Mouse (Mus musculus) adrenal gland, postnatal 14 days (tissue): ENCODE measurements around the gene Zc3h7b. TPM values are rescaled to one million over a fixed set of nuclear protein-coding genes. Genes with fewer than 3 reads are reported as not detected.
"Not testable (repeated sequence)": the region's sequence is repeated elsewhere in the genome, so short reads cannot be mapped to it uniquely, and the experiment has no call there.

Experiments used
- DNase-seq: peaks from one replicate; pipeline ENCODE4 v3.0.0; 2021; ENCODE audit warnings: mixed read lengths
- total RNA-seq: library from RNA; stranded (reverse); gene quantifications from 2 replicates; pipeline ENCODE4 v1.2.3, GENCODE M21; 2021

Gene Zc3h7b
- total RNA-seq, 1 experiment from 2014 or later, result 73.8 TPM

DNA sequence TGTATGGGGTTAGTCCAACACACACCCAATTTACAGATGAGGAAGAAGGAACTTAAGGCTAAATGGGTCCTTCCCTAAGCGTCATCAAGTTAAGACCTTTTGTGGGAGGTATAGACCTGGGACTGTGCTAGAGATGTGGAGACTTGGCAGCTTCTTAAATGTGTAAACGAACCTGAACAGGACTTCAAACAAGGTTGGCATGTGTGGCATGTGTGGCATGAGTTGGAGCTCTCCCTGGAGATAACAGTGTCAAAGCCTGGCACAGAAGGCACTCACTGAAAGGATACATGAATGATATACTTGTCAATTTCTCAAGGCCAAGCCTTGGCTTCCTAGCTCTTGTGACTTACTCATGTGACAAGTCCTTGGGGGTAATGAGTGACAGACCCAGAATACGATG, 5.6 kb upstream of the Zc3h7b start:
- peak; percentile 16 for DNase-seq

DNA sequence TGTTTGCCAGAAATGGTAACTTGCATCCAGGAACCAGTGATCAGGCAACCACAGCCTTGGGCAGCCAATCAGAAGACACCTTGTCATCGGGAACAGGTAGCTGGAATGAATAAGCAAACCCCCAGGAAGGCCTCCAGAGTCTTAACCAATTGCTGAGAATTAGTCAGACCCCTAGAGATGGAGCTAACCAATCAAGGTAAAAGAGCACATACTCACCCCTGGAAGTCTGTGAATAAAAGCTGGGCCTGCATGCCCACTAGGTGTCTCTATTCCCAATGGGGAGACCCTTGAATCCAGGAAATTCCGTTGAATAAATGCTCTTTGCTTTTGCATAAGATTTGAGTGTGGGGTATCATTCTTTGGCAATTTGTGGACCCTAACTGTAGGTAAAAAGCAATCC, 4.9 kb upstream of the Zc3h7b start:
- DNase-seq, result peak; percentile 31

DNA sequence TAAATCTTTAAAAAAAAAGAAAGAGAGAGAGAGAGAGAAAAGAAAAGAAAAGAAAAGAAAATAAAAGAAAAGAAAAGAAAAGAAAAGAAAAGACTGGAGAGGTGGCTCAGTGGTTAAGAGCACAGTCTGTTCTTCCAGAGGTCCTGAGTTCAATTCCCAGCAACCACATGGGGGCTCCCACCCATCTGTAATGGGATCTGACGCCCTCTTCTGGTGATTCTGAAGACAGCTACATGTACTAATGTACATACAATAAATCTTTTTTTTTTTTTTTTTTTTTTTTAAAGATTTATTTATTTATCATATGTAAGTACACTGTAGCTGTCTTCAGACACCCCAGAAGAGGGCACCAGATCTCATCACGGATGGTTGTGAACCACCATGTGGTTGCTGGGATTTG, 2.5 kb upstream of the Zc3h7b start:
- not testable (repeated sequence) for DNase-seq

DNA sequence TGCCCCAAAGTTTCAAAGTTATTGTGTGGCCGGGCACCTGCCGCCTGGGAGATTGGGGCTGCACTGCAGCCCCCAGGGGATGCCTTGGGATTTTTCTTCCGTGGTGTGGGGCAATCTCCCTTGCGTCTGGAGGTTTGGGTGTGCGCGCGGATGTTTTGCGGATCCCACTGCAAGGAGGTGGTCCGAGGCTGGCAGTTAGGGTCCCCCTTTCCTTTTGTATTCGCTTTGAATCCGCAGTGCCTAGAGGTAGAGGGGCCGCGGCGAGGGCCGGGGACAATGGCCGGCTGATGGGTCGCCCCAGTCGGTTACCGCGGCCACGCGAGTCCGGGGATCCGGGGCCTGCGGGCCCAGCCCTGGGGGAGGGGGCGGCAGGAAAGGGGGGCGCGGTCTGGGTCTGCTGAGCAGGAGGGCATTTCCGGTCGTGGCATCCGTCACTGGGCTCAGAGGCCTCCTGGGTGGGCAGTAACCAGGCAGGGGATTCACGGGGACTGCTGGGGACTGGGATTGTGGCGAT, 801 bp downstream of the Zc3h7b start:
- DNase-seq, result peak; percentile 89

DNA sequence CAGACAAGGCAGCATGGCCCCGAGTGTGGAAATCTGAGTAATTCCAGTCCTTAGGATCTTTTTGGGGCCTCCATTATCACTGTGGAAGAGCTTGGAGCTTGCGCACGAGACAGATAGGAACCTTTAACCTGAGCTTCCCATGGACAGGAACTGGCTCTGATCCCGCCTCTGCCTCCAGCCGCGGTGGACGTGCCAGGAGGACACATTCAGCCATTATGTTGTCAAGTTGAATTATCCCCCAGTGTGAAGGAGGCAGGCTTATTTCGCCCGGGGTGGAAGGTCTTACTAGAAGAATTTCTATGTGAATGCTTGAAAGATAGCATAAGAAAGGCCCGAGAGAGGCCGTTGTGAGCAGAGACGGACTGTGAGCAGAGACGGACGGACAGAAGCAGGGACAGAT, 4.9 kb downstream of the Zc3h7b start:
- peak; percentile 65 for DNase-seq

DNA sequence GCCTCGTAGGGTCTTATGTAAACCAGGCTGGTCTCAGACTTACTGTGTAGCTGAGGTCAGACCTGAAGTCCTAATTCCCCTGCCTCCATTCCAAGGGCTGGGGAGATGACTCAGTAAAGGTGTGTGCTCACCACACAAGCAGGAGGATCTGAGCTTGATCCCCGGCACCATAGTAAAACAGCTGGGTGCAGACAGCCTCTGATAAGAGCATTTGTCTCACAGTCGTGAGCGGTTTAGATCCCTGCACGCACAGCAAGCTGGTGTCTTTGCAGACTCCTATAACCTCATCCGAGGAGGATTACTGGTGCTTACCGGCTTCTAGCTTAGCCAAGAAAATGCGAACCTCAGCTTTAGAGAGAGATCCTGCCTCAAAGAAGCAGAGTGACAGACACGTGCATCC, 8.8 kb downstream of the Zc3h7b start:
- no peak for DNase-seq

DNA sequence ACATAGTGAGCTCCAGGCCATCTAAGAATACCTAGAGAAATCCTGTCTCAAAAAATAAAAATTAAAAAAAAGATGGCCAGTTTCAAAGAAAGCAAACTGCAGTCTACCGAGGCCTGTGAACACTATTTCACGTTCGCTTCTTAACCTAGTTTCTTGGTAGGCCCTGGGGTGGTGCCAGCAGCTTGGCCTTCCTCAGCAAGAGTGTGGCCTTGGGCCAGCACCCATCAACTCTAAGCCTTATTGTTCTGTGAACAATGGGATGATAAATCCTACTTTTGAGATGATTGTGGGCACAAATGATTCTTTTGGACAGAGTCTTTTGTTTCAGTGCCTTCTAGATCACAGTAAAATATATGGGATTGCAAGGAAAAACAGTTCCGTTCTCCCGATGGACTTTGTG, 13.8 kb downstream of the Zc3h7b start:
- peak; percentile 70 for DNase-seq

DNA sequence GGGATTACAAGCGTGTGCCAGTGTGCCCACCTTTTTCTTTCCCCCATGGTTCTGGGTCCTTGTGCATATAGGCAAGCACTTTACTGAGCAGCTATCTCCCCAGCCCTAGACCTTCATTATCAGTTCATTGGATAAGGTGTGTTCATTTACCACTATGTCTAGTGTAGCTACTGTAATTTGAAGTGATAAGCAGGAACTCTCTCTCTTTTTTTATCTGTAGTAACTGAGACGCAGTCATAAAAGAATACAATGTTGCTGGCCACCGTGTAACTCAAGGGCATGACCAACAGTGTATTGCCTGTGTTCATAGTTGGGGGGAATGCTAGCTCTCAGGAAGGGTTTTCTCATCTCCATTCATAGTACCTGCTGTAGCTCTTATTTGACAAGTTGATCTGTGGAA, 14.7 kb downstream of the Zc3h7b start:
- DNase-seq, result no peak

DNA sequence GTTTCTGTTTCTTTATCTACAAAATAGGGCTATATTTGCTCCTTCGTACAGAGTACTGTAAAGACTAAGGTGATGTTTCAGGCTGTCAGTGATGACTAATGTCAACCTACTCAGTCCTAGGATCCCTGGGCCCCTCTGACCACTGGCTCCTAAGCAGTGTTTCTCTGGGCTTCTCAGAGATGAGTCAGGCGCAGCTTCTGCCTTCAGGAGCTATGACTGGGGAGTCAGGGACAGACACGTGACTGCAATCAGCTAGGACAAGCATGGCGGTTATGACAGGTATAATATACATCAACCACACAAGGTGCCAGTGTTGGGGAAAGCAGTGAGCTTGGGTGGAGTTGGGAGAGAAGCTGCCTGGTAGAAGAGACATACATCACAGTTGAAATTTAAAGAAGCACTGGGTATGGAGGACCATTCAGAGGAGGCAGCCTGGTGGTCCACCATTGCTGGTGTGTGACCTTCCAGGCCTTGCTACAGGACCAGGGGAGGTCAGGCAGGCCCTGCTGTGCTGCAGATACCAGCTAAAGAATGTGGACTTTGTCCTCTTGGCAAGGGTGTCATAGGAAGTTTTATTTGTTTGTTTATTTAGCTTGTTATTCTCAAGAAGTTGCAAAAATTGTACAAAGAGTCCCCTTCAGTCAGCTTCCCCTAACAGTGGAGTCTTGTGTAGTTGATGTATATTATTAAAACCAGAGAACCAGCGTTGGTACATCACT, 15.7 kb downstream of the Zc3h7b start:
- no peak for DNase-seq

DNA sequence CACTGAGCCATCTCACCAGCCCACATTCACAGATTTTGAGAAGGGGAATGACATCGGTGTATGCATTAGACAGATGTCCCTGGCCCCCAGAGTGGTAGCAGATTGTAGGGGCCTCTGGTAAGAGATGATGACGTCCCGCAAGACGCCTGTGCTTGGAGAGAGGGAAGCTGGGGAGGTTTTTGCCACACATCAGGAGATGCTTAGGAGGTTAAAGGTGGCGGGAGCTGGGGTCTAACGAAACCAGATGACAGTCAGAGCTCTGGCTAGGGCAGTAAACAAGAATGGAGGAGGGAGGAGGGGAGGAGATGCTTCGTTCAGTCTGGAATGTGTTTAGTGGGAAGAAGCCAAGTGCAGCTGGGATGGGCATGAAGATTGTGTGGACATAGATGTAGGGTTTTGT, 16.5 kb downstream of the Zc3h7b start:
- no peak for DNase-seq

DNA sequence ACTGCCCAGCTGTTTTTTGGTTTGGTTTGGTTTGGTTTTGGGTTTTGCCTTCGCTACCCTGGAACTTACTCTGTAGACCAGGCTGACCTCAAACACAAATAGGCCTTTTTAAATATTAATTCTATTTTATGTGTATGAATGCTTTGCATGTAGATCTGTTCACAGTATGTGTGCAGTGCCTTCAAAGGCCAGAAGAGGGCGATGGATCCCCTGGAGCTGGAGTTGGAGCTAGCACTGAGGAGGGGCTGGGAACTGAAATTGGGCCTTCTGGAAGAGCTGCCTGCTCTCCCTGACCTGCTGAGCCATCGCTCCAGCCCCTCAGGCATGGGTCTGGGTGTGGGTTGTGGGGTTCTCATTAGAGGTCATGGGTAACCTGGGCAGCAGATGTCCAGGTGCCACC, 17.1 kb downstream of the Zc3h7b start:
- no peak for DNase-seq

DNA sequence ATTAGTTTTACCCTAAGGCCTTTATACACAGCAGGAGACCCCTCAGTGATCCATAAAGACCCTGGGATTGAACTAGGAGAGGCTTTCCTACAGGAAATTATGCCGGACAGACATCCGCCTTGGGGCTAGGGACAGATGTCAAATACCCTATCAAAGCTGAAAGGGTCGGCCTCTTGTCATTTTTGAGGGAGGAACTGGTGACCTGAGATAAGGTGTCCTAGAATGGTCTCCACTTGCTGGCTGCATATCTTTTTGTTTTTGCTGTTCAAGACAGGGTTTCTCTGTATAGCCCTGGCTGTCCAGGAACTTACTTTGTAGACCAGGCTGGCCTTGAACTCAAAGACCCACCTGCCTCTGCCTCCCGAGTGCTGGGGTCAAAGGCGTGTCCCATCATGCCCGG, 19.7 kb downstream of the Zc3h7b start:
- no peak for DNase-seq

DNA sequence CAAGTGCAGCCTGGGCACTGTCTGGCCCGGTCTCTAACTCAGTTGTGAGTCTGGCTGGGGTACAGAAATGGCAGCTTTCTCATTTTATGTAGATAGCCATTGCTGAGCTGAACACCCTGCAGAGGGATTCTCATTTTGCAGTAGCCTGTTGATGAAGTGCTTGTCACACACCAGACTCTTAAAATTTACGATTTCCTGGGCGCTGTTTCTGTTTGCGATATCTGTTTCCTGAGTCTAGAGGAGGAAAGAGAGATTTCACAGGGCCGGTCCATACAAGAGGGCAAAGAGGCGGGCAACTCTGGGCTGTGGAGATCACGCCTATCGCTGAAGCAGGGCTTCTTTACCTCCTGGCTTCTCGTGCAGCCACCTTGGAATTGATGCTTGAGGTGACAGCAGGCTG, 20.8 kb downstream of the Zc3h7b start:
- DNase-seq, result no peak

DNA sequence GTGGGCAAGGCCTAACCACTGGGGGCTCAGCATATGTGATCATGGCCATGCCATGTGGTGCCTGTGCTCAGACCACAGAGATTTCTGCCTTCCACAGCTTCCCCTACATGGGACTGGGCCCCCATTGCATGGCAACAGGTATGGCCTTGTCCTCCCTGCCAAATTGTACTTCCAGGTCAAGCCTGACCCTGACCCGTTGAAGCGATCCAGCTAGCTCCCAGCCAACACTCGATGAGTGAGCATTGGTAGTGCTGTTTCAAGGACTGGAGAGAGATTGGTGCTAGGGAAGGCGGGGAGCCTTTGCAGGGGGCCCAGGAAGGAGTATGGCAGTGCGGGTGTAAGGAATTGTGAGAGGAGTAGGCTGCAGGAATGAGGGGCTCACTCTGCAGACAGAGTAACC, 21.6 kb downstream of the Zc3h7b start:
- DNase-seq, result peak; percentile 65

DNA sequence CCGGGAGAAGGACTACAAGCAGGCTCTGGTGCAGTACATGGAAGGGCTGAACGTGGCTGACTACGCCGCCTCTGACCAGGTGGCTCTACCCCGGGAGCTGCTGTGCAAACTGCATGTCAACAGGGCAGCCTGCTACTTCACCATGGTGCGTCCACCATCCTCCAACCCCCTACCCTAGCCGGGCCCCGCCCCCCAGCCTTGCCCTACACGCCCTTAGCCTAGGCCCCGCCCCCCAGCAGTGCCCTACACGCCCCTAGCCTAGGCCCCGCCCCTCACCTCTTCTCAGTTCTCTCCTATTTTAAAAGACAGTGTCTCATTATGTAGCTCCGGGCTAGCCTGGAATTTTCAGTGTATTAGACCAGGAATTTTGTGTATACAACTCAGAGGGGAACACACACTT, 24.2 kb downstream of the Zc3h7b start:
- DNase-seq, result peak; percentile 28

DNA sequence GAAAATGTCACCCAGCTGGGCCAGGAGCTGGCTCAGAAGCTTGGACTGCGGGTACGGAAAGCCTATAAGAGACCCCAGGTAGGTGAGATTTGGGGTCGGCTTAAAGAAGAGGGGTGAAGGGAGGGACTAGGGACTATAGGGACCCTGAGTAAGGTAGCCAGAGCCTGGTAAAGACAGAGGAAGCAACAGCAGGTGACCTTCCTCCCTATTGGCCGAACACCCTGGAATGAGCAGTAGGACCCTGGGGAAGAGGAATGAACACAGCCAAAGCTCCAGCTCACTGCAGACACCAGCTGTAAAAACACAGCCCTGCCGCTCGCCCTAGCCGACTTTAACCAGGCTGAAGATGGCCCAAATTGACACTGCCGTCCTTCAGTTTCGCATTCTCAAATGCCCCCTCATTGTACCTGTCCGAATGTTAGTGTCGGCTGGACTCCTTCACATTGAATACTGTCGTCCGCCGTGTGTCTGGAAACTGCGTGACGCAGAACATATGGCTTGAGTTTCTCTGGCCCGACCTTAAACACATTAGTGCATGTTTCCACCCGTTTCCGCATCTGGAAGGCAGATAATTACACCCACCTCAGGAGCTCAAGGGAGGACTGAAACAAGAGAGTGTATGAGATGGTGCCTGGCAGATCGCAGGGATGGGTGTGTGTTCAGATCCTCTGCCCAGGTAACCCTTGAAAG, 27.7 kb downstream of the Zc3h7b start:
- DNase-seq, result no peak

DNA sequence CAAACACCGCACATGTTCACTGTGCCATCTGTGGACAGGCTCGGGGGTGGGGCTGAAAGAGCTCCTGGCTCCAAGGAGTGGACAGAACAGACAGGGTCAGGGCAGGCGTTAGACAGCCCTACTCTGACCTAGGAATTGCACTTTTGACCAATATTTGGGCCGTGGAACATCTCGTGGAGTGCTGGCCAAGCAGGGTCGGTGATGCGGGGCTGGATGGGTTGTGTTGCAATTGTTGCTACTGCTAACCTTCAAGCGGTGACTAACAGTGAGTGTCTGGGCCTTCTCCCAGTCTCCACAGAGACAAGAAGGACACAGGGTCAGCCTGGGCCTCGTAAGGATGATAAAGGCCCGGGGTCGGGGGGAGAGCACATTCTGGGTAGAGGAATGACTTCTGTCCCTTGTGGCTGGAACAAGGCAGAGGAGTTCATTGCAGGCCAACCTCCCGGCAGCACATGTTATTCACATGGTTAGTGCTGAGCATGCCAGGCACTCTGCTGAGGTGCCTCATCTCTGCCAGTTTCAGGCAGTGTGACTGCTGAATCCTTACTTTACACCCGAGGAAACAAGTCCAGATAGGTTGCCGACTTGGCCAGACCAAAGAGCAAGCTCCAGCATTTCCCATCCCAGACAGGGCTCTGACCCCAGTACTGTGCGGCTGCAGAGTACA, 29.8 kb downstream of the Zc3h7b start:
- DNase-seq, result peak; percentile 85

DNA sequence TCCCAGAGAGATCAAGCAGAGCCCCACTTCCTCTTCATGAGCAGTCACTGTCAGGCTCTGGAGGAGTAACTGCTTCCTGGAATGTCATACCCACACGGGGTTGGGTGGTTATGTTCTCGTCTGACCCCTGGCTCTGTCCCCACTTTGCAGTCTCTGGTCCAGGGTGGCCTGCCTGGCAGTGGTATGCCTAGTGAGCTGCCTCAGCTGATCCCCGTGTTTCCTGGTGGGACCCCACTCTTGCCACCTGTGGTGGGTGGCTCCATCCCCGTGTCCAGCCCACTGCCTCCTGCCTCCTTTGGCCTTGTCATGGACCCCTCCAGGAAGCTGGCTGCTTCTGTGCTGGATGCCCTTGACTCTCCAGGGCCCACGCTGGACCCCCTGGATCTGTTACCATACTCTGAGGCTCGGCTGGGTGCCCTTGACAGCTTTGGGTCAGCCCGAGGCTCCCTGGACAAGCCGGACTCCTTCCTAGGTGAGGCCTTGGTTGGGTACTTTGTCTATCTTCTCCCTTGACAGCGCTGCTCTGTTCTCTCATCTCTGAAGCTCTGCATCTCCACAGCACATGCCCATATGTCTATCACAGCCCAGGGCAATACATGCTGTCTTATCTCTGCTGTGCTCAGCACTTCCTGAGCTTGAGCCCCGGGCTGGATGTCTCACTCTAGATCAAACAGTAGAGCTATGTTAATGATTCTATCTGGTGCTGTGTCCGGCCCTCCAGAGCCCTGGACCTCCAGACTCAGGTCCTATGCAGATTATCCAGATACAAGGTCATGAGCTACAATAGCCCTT, 32.0 kb downstream of the Zc3h7b start:
- DNase-seq, result no peak

DNA sequence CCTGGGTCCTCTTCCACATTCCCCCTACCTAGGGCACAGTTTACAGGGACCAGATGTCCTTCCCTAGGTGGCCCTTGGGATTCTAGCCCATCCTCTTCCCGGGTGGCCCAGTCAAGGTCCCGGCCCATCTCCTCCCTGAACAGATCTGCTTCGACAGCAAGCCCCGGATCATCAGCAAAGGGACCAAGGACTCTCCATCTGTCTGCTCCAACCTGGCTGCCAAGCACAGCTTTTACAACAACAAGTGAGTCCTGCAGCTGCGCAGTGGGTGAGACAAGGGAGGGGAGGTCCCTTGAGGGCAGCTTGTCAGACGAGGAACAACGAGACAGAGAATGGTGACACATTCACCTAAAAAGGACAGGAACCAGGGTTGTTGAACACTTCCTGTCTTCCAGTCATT, 37.0 kb downstream of the Zc3h7b start:
- no peak for DNase-seq

DNA sequence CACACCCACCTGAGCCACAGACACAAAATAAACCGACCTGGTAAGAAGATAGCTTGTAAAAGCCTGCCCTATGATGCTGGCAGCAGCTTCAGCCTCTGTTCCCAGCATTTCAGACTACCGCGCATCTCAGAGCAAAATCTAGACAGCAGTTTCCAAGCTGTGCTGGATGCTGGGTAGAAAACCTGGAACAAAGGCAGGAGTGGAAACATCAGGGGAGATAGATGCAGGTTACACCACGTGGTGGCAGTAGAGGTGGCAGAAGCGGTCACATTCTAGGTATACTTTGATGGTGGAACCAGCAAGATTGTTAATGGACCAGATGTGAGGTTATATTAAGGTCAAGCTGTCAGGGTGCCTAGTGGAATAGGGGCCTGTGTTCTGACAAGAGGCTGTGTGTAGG, 39.9 kb downstream of the Zc3h7b start:
- DNase-seq, result no peak

DNA sequence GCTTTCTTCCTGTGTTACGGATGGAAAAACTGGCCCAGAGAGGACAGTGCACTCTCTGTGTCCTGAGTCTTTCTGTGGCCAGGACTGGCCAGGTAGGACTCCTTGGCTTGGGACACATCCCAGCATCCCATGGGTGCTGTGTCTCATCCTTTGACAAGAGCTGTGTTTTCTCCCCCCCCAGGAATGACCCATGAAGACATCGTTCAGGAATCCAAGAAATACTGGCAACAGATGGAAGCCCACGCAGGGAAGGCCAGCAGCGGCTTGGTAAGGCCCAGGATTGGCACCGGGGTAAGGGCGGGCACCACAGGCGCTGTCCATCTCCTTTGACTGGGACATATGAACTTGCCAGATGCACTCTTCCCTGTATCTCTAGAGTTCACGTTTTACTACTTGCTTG, 40.8 kb downstream of the Zc3h7b start:
- no peak for DNase-seq

DNA sequence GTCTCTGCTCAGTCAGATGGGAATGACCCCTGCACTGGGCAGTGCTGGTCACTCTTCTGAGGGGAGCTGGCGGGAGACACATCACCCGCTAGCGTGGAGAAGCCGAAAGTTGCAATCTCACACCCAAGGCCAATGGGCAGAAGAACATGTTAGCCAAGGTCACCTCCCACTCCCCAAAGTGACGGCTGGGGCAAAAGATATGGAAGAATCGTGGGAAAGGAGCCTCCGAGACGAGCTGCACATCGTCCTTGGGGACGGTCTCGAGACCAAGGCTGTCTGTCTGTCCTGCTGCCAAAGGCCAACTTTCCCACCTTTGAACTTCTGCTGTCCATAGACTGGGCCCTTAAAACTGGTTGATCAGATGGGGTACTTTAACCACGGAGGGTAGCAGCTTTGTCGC, 42.7 kb downstream of the Zc3h7b start:
- DNase-seq, result peak; percentile 42

DNA sequence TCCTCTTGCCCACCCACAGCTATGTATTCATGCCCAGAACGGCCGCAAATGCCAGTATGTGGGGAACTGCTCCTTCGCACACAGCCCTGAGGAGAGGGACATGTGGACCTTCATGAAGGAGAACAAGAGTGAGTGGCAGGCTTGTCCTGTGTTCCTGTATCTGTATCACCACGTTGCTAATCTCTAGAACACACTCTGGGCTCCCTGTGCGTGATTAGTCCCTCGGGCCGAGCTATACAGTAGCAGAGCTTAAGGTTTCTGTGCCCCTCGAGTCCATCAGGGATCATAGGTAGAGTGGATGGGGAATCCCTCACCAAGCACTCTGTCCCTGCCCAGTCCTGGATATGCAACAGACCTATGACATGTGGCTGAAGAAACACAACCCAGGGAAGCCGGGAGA, 47.6 kb downstream of the Zc3h7b start:
- DNase-seq, result no peak
